Mouse (Mus musculus) forebrain, embryonic 15.5 days (tissue): ENCODE data around the gene Tubb2b. TPM values are rescaled to one million over a fixed set of nuclear protein-coding genes. Genes with fewer than 3 reads are reported as not detected.

Experiments used
- ATAC-seq: fragments of 200-750 bp; cut with Nextera tagmentation; replicated peaks from 2 replicates; pipeline ENCODE4 v1.8.0; 2017; ENCODE audit warnings: mild to moderate bottlenecking, moderate TSS enrichment, moderate library complexity
- H3K27ac ChIP-seq: fragments of 300-500 bp; sonication (generic); replicated peaks from 2 replicates; pipeline ENCODE4 v1.5.1; 2015; ENCODE audit warnings: mild to moderate bottlenecking, inconsistent platforms
- H3K27me3 ChIP-seq: fragments of 300-500 bp; sonication (generic); 2 replicates; pipeline ENCODE4 v1.6.1; 2015; ENCODE audit warnings: inconsistent platforms
- H3K36me3 ChIP-seq: fragments of 300-500 bp; sonication (generic); 2 replicates; pipeline ENCODE4 v1.6.1; 2015; ENCODE audit warnings: mild to moderate bottlenecking, inconsistent platforms
- H3K4me1 ChIP-seq: fragments of 300-500 bp; sonication (generic); 2 replicates; pipeline ENCODE4 v1.6.1; 2015; ENCODE audit warnings: inconsistent platforms
- H3K4me2 ChIP-seq: fragments of 300-500 bp; sonication (generic); replicated peaks from 2 replicates; pipeline ENCODE4 v1.6.1; 2015; ENCODE audit warnings: mild to moderate bottlenecking, inconsistent platforms
- H3K4me3 ChIP-seq: fragments of 300-500 bp; sonication (generic); 2 replicates; pipeline ENCODE4 v1.5.1; 2015; ENCODE audit warnings: mild to moderate bottlenecking, inconsistent platforms
- H3K9ac ChIP-seq: fragments of 300-500 bp; sonication (generic); replicated peaks from 2 replicates; pipeline ENCODE4 v1.6.1; 2015; ENCODE audit warnings: mild to moderate bottlenecking, inconsistent platforms
- H3K9me3 ChIP-seq: fragments of 300-500 bp; sonication (generic); 2 replicates; pipeline ENCODE4 v1.6.1; 2016; ENCODE audit warnings: inconsistent platforms
- WGBS: fragments of 180-500 bp; shearing (Covaris S2); methylation state at CpG from one replicate; pipeline ENCODE4 v1.1.7; 2015; ENCODE audit warnings: mixed read lengths; 5-methylcytosine and 5-hydroxymethylcytosine counted together
- polyA plus RNA-seq: library from polyadenylated mRNA; unstranded; fragments of >200 nt; fragmentation: Nextera tagmentation; extraction: Ambion mirVana; gene quantifications from 2 replicates; pipeline ENCODE4 v1.2.1, GENCODE M21; 2015

Gene Tubb2b
- polyA plus RNA-seq, 1 experiment from 2014 or later, result 926 TPM

GRCm38 (mm10) chr13:34116508-34116907 lies 13.8 kb downstream of the Tubb2b start:
- Histone ChIP-seq H3K27ac (no peak overlapping the region), H3K4me1 (no peaks in the 10 kb centered on the region), H3K4me2 (no peak overlapping the region), H3K36me3 (peaks cover 3% of the 10 kb centered on the region; the same call in 1 of the 2 replicates), H3K4me3 (no peak overlapping the region), H3K27me3 (no peaks in the 10 kb centered on the region), H3K9me3 (no peaks in the 10 kb centered on the region), H3K9ac (no peak overlapping the region)
- ATAC-seq, result no peak
- WGBS, result 91% methylated on average over 6 of the region's 6 CpGs

- Histone ChIP-seq H3K4me1 (no peaks in the 10 kb centered on the region), H3K36me3 (no peaks in the 10 kb centered on the region), H3K4me2 (no peak overlapping the region), H3K27me3 (no peaks in the 10 kb centered on the region), H3K9ac (no peak overlapping the region), H3K9me3 (no peaks in the 10 kb centered on the region), H3K27ac (no peak overlapping the region), H3K4me3 (no peak overlapping the region)
- no peak for ATAC-seq
- WGBS, result 90% methylated on average over 4 of the region's 4 CpGs
These were observed 15.6 kb downstream of the Tubb2b start for GRCm38 (mm10) chr13:34114654-34115053.

GRCm38 (mm10) chr13:34113086-34113485 lies 17.2 kb downstream of the Tubb2b start:
- no peak for ATAC-seq
- H3K36me3 ChIP-seq, result no peaks in the 10 kb centered on the region
- H3K4me1 ChIP-seq, result no peaks in the 10 kb centered on the region
- H3K27me3 ChIP-seq, result no peaks in the 10 kb centered on the region
- WGBS, result 91% methylated on average over 3 of the region's 3 CpGs
- H3K27ac ChIP-seq, result no peak overlapping the region
- H3K9me3 ChIP-seq, result no peaks in the 10 kb centered on the region
- H3K4me2 ChIP-seq, result no peak overlapping the region
- H3K9ac ChIP-seq, result no peak overlapping the region
- no peak overlapping the region for H3K4me3 ChIP-seq

GRCm38 (mm10) chr13:34112369-34113081 lies 17.7 kb downstream of the Tubb2b start:
- H3K4me3 ChIP-seq, result no peak overlapping the region
- H3K9ac ChIP-seq, result no peak overlapping the region
- H3K4me2 ChIP-seq, result no peak overlapping the region
- H3K4me1 ChIP-seq, result no peaks in the 10 kb centered on the region
- no peak for ATAC-seq
- no peaks in the 10 kb centered on the region for H3K27me3 ChIP-seq
- H3K36me3 ChIP-seq, result no peaks in the 10 kb centered on the region
- no peaks in the 10 kb centered on the region for H3K9me3 ChIP-seq
- H3K27ac ChIP-seq, result no peak overlapping the region
- WGBS, result 81% methylated on average over 5 of the region's 5 CpGs

- no peak overlapping the region for H3K4me2 ChIP-seq
- H3K4me3 ChIP-seq, result no peak overlapping the region
- no peak for ATAC-seq
- H3K9ac ChIP-seq, result no peak overlapping the region
- H3K27me3 ChIP-seq, result no peaks in the 10 kb centered on the region
- WGBS, result 100% methylated on average over 3 of the region's 3 CpGs
- no peak overlapping the region for H3K27ac ChIP-seq
- no peaks in the 10 kb centered on the region for H3K9me3 ChIP-seq
- no peaks in the 10 kb centered on the region for H3K36me3 ChIP-seq
- no peaks in the 10 kb centered on the region for H3K4me1 ChIP-seq
These were observed 18.4 kb downstream of the Tubb2b start for GRCm38 (mm10) chr13:34111878-34112277.

GRCm38 (mm10) chr13:34111019-34111418 lies 19.2 kb downstream of the Tubb2b start:
- Histone ChIP-seq H3K27me3 (no peaks in the 10 kb centered on the region), H3K9ac (no peak overlapping the region), H3K4me2 (no peak overlapping the region), H3K27ac (no peak overlapping the region), H3K4me1 (no peaks in the 10 kb centered on the region), H3K4me3 (no peak overlapping the region), H3K9me3 (no peaks in the 10 kb centered on the region), H3K36me3 (no peaks in the 10 kb centered on the region)
- no peak for ATAC-seq
- WGBS, result 75% methylated on average over 5 of the region's 5 CpGs

GRCm38 (mm10) chr13:34109677-34110058 lies 20.6 kb downstream of the Tubb2b start:
- no peak overlapping the region for H3K4me3 ChIP-seq
- no peak overlapping the region for H3K4me2 ChIP-seq
- ATAC-seq, result no peak
- WGBS, result 24% methylated on average over 4 of the region's 4 CpGs
- H3K27me3 ChIP-seq, result no peaks in the 10 kb centered on the region
- no peak overlapping the region for H3K9ac ChIP-seq
- no peaks in the 10 kb centered on the region for H3K4me1 ChIP-seq
- no peaks in the 10 kb centered on the region for H3K36me3 ChIP-seq
- no peaks in the 10 kb centered on the region for H3K9me3 ChIP-seq
- H3K27ac ChIP-seq, result no peak overlapping the region

GRCm38 (mm10) chr13:34109035-34109676 lies 21.1 kb downstream of the Tubb2b start:
- H3K9me3 ChIP-seq, result no peaks in the 10 kb centered on the region
- no peak overlapping the region for H3K4me2 ChIP-seq
- 63% methylated on average over 4 of the region's 4 CpGs for WGBS
- no peaks in the 10 kb centered on the region for H3K27me3 ChIP-seq
- H3K4me3 ChIP-seq, result no peak overlapping the region
- H3K27ac ChIP-seq, result no peak overlapping the region
- H3K4me1 ChIP-seq, result no peaks in the 10 kb centered on the region
- no peak for ATAC-seq
- no peaks in the 10 kb centered on the region for H3K36me3 ChIP-seq
- H3K9ac ChIP-seq, result no peak overlapping the region

- no peak overlapping the region for H3K27ac ChIP-seq
- no peak overlapping the region for H3K9ac ChIP-seq
- H3K4me1 ChIP-seq, result no peaks in the 10 kb centered on the region
- no peaks in the 10 kb centered on the region for H3K36me3 ChIP-seq
- no peak overlapping the region for H3K4me3 ChIP-seq
- no peaks in the 10 kb centered on the region for H3K27me3 ChIP-seq
- H3K9me3 ChIP-seq, result no peaks in the 10 kb centered on the region
- H3K4me2 ChIP-seq, result no peak overlapping the region
- whole genome bisulfite sequencing, result 96% methylated on average over 1 of the region's 1 CpGs
- no peak for ATAC-seq
These were observed 23.3 kb downstream of the Tubb2b start for GRCm38 (mm10) chr13:34106999-34107398.

- WGBS, result 87% methylated on average over 2 of the region's 2 CpGs
- Histone ChIP-seq H3K9me3 (no peaks in the 10 kb centered on the region), H3K9ac (no peak overlapping the region), H3K27ac (no peak overlapping the region), H3K4me2 (no peak overlapping the region), H3K27me3 (no peaks in the 10 kb centered on the region), H3K4me3 (no peak overlapping the region), H3K36me3 (no peaks in the 10 kb centered on the region), H3K4me1 (no peaks in the 10 kb centered on the region)
- no peak for ATAC-seq
These were observed 24.0 kb downstream of the Tubb2b start for GRCm38 (mm10) chr13:34106256-34106655.

GRCm38 (mm10) chr13:34105364-34105763 lies 24.9 kb downstream of the Tubb2b start:
- Histone ChIP-seq H3K27ac (no peak overlapping the region), H3K36me3 (no peaks in the 10 kb centered on the region), H3K4me1 (no peaks in the 10 kb centered on the region), H3K4me3 (no peak overlapping the region), H3K9ac (no peak overlapping the region), H3K27me3 (no peaks in the 10 kb centered on the region), H3K4me2 (no peak overlapping the region), H3K9me3 (no peaks in the 10 kb centered on the region)
- ATAC-seq, result no peak
- 67% methylated on average over 1 of the region's 1 CpGs for WGBS

GRCm38 (mm10) chr13:34101908-34102307 lies 28.4 kb downstream of the Tubb2b start:
- WGBS, result 68% methylated on average over 9 of the region's 9 CpGs
- no peak overlapping the region for H3K9ac ChIP-seq
- no peak overlapping the region for H3K27ac ChIP-seq
- no peaks in the 10 kb centered on the region for H3K36me3 ChIP-seq
- peaks cover 4% of the 10 kb centered on the region for H3K4me1 ChIP-seq
- ATAC-seq, result no peak
- H3K9me3 ChIP-seq, result no peaks in the 10 kb centered on the region
- no peaks in the 10 kb centered on the region for H3K27me3 ChIP-seq
- H3K4me2 ChIP-seq, result no peak overlapping the region
- no peak overlapping the region for H3K4me3 ChIP-seq

GRCm38 (mm10) chr13:34101247-34101646 lies 29.0 kb downstream of the Tubb2b start:
- Histone ChIP-seq H3K9me3 (no peaks in the 10 kb centered on the region), H3K36me3 (no peaks in the 10 kb centered on the region), H3K4me1 (peaks cover 10% of the 10 kb centered on the region), H3K4me3 (no peak overlapping the region), H3K27me3 (no peaks in the 10 kb centered on the region), H3K4me2 (no peak overlapping the region), H3K27ac (no peak overlapping the region), H3K9ac (no peak overlapping the region)
- ATAC-seq, result no peak
- WGBS, result 93% methylated on average over 10 of the region's 10 CpGs
